Mouse (Mus musculus) gastrocnemius, adult 8-10 months (tissue): Measurements from ENCODE around the gene P4hb. TPM values are rescaled to one million over a fixed set of nuclear protein-coding genes. Genes with fewer than 3 reads are reported as not detected.
"Not testable (repeated sequence)": the region's sequence is repeated elsewhere in the genome, so short reads cannot be mapped to it uniquely, and the experiment has no call there.

ENCODE experiments used
- DNase-seq, 2 experiments: peaks; one replicate each; pipeline ENCODE4 v3.0.0; 2022; ENCODE audit warnings: low spot score in 2 of 2
- total RNA-seq, 4 experiments: library from RNA; stranded (reverse); gene quantifications; 2 replicates each; pipeline ENCODE4 v1.2.4; 2022

P4hb gene
- total RNA-seq, 4 experiments from 2014 or later, result 162 to 245 (median 209) TPM

DNA sequence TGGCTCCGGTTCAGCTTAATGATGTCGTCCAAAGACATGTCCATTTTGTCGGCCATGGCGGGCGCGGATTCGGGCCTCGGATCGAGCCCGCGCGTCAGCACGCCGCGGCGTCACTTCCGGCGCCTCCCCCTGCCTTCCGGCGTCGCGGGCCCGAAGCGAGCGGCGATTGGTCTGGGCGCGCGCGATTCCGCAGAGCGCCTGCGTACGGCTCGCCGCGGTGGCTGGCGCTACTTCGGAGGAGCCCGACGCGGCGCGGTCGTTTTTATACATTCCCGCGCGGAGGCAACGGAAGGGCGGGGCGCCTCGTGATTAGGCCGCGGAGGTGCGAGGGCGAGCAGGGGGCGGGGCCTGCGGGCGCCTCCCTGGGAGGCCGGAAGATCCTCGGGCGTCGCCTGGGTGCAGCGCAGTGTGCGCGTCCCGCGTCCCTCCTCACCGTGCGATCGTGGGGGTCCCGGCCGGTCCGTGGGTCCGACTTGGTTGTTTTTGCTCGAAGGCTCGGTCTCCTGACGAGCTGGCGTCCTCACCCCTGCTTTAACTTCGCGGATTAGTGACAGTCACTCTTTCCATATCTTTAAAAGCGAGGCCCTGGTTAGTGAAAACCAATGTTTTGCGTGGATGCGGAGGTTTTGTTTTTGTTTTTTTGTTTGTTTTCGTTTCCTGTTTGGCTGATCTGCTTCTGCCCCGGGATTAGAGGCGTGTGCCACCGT lies 25.4 kb upstream of the P4hb start, which contains the start of the genes Alyref and Anapc11:
TSS of gene Alyref (minus strand) at position 83 of the 707 bp plus-strand sequence.
TSS of gene Anapc11 (plus strand) at position 139 of the 707 bp plus-strand sequence.
- DNase-seq, result peak; percentile 82 to 88

DNA sequence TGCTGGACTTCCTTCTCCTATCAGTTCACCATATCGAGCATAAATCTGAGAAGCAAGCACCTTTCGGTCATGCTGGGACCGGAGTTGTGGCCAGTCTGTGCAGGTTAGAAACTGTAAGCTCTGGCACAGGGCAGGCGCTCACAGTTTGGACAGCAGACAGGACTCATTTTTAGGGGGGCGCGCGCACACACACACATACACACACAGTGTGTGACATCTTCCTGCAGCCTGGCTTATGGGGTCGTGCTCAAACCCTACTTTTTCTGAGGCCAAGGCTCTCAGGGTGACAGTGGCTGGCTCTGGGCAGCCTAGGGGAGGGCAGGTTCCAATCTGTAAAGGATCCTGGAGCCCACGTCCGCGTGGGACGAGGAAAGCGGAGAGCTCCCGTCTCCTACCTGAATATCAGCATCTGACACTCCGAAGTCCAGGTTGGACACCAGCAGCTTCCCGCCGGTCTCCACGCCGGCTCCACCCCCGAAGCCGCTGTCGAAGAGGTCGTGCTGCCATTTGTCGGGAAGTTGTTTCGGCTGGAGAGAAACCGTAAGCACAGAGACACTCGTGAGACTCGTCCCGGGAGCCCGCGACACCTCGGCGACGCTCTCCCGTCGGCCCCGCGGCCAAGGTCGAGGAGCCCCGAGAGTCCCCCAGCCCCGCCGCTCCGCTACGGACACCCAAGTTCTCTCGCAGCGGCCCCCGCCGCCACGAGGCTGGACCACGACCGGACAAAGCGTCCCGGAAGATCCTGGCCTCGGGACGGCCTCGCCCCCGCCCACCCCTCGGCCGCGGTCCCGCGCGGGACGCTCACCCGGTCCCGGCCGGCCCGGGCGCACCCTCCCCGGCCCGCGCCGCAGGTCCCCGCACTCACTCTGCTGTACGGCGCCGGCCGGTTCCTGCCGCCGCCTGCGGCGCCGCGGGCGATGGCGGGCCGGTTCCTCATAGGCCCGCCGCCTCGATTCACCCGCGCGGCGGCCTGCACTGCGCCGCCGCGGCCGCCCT lies 24.5 kb upstream of the P4hb start:
- no peak for DNase-seq

DNA sequence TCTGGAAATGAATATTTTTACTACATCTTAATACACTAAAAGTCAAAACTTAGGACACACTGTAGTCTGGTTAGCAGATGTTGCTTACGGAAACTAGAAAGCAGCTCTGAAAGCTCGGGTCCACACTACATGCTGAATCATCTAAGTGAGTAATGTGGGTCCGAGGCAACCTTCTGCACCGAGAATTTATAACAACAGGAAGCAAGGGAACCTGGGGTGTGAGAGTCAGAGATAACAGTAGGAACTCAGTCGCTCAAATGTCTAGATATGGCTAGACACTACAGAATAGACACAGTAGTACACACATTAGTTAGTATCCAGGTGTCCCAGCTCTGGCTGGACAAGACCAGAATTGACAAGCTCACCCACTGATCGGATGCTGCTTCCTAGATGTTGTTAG lies 15.5 kb upstream of the P4hb start:
- DNase-seq, result no peak

DNA sequence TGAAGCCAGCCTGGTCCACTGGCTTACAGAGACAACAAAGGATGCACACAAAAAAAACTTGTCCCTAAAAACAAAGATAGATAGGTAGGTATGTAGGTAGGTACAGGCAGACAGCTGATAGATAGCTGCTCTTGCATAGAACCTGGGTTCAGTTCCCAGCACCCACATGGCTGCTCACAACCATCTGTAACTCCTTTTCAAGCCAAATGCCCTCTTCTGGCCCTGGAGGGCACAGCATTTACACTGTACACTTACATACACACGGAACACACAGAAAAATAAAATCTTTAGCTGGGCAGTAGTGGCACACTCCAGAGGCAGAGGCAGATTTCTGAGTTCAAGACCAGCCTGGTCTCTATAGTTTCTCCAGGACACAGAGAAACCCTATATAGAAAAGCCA lies 10.9 kb upstream of the P4hb start:
- no peak for DNase-seq

DNA sequence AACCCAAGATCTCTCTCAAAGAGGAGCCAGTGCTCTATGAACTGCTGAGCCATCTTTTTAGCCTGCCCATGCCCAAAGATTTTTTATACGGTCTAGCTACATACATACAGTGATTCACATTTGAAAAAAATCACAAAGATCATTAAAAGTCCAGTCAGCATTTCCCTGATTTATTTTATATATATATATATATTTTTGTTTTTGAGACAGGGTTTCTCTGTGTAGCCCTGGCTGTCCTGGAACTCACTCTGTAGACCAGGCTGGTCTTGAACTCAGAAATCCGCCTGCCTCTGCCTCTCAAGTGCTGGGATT lies 9.9 kb upstream of the P4hb start:
- not testable (repeated sequence) for DNase-seq

DNA sequence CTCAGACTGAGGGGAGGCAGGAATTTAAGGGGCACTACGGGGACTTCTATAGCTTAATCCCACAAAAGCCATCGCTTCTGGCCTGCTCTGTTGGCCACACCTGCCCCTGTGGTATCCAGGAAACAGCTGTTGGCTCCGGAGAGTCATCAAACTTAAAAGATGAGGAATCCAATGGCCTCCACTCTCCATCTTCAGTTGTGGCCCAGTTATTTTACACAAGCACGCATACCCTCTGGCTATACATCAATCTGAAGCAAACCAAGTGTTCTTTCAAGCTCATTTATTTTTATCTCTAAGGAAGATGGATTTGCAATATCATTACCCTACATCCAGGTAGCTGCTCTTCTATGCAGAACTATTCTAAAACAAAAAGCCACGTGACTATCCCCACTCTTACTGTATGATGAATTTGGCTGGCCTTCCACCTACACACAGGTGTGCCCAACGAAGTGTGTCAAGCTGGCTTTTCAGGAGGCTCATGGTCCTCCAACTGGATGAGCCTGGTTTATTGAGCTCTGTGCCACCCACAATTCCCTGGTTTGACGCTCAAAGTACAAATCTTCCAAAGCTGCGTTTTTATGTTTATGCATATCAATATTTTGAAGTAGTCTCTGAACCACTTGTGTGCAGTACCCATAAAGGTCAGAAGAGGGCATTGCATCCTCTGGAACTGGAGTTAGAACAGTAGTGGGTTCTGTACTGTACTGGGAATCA lies 9.4 kb upstream of the P4hb start:
- no peak for DNase-seq

DNA sequence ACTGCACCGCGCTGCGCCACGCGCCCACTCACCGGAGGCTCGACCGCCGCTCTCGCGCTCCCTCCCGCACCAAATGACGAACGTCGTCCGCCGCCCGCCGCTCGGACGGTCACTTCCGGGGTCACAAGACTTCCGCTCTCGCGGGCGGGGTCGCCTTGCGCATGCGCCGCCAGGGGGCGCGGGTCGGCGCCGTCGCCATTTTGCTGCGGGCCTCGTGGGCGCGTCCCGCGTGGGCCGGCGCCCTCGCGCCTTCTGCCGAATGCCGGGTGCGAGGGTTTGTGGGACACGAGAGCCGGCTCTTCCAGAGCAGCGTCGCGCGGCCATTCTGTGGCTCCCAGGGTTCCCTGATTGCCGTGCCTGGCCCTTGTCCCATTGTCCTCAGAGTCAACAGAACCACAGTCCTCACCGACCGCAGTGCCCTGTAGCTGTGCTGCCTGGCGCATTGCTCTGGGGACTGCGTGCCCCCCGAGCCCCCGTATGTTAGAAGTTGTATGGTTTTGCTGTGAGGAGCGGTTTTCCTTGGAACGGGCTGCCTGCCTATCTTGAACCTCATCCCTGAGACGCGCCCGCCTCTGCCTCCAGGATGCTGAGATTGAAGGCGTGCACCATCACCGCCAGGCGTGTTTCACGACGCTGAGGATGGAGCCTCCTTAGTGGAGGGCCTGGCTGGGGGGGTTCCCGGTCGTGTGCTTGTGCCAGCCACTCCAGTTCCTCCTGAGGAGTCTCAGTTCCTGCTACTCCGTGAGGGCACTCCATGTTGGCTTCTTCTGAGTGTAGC lies 8.6 kb upstream of the P4hb start, which contains the start of gene Arhgdia:
TSS of gene Arhgdia (minus strand) at position 135 of the 778 bp plus-strand sequence.
- DNase-seq, result peak; percentile 72 to 84

DNA sequence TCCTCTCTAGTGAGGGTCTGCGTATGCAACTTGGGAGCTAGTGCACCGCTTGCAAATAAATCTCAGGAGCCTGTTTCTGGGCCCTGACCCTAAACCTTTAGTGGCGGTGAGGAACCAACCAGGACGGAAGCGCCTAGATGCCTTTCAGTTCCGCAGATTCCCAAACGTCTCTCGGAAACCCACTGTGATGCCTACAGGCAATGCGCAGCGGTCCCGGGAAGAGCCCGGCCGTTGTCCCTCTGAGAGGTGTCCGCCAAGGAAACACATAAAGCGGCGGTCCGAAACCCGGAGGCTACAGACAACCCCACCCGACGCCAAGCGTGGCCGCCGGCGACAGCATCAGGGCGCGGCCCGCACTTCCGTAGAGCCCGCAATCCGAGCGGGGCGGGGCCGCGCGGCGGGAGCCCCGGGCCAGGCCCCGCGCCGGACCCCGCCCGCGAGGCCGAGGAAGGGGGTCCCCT lies 7.8 kb upstream of the P4hb start:
- DNase-seq, result no peak

DNA sequence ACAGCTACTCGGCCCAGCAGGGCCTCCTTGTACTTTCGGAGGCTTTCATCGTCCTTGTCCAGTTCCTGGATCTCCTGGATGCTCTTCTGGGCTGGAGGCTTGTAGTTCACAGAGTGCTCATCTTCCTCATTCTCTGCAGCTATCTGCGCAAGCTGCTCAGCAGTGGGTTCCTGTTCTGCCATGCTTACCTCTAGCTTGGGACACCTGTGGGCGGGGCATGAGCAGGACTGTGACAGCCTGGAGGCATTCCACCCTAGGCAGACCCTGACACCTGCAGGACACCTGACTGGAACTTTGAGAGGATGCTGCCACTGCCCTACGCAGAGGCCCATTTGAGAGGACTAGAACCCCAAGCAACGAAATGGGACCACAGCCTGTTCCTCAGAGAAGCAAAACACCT lies 7.1 kb upstream of the P4hb start:
- no peak for DNase-seq

DNA sequence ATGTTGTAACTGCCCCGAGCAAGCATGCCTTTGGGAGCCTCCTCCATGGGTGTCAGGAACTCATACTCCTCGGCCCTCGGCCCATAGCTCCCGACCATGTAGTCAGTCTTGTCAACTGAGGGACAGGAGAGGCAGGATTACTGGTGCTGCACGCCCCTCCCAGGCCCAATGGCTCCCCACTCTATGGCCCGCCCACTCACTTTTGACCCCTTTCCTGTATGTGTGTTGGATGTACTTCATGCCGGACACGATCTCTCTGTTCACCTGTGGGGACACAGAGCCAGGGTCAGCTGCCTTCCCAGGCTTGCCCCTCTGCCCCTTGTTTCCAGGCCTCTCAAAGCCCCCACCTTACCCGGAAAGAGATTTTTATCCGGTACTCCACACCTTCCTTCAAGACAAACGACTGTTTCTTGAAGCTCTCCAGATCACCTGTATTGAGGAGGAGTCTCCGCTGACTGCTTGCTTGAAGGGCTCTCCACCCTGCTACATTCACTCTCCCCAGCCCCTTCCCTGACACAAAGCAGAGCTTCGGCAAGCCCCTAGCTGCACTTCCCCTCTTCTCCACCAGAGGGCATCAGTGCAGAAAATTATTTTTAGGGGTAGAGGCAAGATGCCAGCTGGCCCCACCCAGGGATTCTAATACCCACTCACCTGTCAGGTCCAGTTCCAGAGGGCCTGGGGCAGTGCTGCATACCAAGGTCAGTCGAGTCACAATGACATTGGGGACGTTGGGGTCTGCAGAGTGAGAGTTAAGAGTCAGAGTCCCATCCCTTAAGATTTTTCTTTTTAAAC lies 6.5 kb upstream of the P4hb start:
- DNase-seq, result peak; percentile 60 to 64

DNA sequence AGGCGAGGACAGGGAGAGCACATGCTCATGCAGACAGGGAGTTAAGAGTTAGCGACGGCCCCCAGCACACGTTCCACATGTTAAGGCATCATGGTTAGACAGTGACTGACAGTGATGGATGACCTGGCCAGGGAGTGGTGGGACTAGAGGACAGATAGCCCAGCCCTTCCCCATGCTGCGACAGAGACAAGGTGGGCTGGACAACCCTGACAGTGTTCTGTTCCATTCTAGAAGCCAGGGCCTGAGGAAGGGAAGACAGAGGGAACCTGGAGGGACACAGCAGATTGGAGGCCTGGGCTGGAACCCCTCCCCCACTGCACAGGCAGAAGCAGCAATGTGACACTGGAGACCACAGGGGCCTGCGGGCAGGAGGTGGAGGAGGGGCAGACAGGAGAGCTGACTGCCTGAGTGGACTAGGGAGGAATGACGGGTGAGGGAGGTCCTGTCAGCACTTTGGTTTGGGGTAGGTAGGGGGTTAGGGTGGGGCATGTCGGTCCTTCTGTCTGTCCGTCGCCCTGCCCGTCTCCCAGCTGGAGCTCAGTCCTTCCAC lies 5.7 kb upstream of the P4hb start:
- DNase-seq, result no peak

DNA sequence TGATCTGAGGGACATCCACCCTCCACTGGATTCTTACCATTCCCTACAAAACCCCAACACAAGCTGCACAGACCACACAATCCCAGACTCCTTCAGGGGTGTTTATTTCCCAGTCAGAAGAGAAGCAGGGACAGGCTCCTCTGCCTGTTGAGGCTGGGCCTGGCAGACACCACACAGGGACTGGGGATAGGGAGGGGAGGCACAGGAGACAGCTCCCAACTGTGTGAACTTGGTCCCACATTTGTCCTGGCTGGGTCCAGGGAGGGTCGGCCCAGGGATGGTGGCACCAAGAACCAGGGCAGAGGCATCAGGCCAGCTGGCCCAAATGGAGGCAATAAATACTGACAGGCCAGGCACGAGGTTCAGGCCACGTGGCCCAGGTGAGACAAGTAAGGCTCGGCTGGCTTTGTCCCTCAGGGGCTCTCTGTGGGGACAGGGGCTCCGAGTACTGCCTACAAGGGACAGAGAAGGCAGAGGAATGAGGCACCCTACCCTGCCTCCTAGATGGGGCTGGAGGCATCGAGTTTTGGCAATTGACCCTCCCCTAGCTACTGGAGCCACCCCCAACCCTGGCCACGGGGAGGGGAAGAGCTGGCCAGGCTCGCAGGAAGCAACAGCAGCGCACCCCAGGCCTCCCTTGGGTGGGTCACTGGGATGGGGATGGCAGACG lies 5.1 kb upstream of the P4hb start:
- peak in 1 of 2 experiments; percentile 37 for DNase-seq

DNA sequence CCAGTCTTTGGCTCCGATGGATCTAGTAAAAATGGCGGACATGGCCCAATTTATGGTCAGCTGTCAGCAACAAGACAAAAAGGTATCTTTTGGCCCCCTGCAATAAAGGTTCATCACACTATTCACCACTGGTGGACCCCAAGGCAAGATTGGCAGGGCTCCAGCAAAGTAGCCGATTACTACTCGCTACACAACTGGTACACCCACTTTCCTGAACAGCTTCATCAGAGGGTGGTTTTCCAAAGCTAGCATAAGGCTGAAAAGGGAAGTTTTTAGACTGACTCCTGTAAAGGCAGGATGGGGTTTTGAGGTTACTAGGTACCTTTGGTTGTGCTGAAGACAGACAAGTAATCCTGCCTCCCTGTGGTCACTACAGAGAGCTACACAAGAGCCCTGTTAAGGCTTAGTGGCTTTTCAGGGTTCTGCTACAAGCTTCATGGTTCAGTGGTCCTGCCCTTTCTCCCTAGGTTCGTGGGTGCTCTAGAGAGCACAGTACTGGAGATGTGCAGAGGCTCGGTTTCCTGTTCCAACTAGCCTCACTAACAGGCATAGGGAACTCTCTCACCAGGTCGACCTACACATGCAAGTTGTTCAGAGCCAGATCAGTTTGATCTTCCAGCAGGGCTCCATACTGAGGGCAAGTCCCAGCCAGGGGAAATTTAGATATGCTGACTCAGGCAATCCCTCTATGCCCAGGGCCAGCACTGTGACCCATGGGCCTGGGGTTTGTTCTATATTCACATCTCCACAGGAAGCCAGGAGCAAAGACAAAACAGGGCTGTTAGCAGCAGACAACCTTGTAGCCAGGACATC lies 4.4 kb upstream of the P4hb start:
- no peak for DNase-seq

DNA sequence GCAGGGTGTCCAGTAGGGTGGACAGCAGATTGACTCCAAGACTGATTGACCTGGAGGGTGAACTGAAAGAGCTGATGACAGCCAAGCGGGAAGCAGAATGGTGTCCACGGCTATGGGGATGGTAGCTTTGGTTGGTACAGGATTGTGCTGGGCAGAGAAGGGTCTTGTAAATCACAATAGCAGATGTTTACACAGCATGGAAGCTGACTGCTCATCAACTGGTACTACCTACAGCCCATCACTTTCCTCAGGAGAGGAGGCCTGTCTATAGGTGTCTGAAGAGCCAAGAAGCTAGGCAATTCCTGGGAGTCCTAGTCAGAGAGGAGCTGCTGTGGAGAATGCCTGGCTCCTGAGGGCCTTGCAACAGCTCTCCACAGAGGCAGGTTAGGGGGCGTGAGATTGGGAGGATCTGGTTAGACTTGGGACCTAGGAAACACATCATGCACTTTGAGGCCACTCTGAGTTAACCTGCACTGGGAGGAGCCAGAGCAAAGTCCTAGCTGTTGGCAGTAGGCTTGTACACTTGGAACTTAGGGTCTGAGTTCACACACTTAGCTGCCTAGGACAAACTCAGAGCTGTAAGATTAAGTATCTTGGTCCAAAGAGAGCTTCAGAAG lies 3.4 kb upstream of the P4hb start:
- DNase-seq, result no peak

DNA sequence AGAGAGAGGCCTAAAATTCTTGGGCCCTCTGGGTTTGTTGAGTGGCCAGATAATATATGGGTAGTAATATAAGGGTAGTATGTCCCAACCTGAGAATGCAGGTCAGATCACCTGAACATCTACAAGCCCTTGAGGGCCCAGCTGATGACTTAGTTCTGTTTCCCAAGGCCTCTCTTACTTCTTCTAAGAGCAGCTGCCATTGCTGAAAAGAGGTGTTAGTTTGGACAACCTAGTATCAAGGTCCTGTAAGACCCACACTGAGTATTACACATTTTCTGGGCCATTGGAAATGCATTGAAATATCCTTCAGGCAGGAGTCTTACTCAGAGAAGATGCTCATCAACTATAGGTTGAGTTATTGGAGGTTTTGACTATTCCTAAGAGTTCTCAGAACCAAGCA lies 2.9 kb upstream of the P4hb start:
- DNase-seq, result no peak

DNA sequence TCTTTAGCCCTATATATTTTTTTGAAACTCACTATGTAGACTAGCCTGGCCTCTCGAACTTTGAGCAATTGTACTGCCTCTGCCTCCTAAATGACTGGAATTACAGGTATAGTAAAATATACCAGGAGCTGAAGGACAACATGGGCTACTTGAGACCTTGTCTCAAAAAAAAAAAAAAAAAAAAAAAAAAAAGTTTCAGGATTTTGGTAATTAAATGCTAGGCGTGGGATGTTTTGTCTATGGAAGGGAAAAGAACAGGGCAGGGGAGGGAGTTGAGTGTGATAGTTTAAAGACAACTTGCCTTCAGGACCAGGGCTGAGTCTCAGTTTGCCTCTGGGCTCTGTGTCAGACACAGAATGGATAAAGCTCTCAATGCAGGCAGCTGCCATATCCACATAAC lies 2.0 kb upstream of the P4hb start:
- no peak for DNase-seq

DNA sequence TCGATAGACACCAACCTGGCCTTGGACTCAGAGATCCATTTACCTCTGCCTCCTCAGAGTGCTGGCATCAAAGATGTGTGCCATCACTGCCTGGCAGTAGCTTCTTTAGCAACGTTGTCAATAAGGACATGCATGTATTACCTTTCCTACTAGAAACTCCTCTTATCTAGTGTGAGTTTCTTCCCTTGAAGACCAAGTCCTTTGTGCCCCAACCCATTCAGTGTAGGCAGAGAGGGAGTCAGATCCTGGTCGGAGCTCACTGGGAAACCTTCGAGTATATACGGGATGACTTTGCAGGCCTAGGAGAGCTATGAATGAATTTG lies 1.2 kb upstream of the P4hb start:
- no peak for DNase-seq
